Mouse (Mus musculus): ENCODE results near the gene Clint1.

DNA sequence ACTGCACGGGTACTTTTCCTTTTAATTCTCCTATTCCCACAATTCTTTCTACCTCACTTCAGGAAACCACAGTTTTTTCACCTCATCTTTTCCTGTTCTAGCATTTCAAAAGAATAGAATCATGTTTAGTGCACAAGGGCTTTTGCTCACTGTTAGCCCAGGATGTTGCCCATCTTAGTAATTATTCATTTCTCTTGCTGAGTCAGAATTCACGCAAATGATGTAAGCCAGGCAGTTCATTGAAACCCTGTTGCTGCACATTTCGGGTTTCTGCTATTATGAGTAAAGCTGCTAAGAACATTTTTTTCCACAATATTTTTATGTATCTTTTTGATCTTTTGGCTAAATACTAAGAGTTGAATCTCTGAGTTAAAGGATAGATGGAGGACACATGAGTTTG, 11.5 kb upstream of the Clint1 start:
- TF ChIP-seq CTCF (IDR thresholded peaks at IDR 0.05; ENCODE audit: borderline replicate concordance, control insufficient read depth, extremely low read depth, insufficient read depth, low read length, poor library complexity) (no peak), POLR2A (IDR thresholded peaks at IDR 0.05; ENCODE audit: control insufficient read depth, extremely low read depth, insufficient read depth, low read length, poor library complexity) (no peak)

Measured in thymus, adult 2 months (tissue).